Comparison of ENCODE assay signal across 8 mouse cellular contexts in the genomic region with DNA sequence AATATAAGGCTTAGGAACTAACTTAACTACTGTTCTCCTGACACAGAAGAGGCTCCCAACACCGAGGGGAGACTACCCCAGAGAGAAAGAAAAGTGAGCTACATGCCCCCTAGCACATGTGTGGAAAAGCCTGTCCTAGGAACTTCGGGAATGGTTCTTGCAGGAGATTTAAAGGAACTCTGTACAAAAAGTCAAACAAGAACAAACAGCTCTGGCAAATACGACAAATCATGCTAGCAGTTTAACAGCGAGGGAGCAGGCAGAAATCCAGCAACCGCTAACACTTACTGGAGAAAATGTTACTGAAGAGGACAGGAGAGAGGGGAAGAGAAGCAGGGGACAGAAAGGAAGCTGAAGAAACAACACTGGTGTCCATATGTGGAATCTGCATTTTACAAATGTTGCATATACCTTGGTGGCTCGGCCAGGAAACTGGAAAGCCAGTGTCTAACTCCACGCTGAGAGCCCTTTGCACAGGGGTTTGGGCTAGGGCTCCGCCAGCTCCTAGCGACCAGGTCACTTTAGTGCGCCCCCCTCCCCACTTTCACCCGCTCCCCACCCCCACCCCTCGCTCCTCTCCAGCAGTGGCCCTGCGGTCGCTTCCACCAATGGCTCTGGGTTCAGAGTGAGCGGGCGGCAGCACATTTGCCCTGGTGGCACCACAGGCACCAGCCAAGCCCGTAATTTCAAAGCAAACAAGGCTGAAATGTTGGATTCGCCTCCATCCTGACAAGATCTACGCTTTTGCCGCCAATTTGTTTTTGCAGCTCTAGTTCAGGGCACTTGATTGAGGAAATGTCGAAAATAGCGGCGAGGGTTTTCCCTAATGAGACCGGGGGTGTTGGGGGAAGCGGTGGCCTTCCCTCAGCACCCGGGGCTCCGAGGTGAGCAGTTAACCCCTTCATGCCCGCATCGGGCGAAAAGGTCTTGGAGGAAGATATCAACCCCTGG. TPM values are rescaled to one million over a fixed set of nuclear protein-coding genes. Genes with fewer than 3 reads are reported as not detected.
DNase-seq lines count a peak whose midpoint lies in the region; ATAC-seq and TF ChIP-seq lines count a peak whose summit lies in the region.

No protein-coding gene starts in this region.

- no peak overlapping the region for H3K9ac ChIP-seq in midbrain, postnatal 0 days (replicated peaks; ENCODE audit: low read length, poor library complexity, severe bottlenecking)
- peak overlapping the region; percentile 64 for H3K9ac ChIP-seq in limb, embryonic 11.5 days (ENCODE audit: low read length)
- no peak overlapping the region for H3K9ac ChIP-seq in stomach, embryonic 15.5 days

- TF ChIP-seq CTCF in midbrain, postnatal 0 days (IDR thresholded peaks at IDR 0.05) = no peak

- no peak for ATAC-seq in midbrain, postnatal 0 days (ENCODE audit: low FRiP score)
- peak; percentile 77 for ATAC-seq in limb, embryonic 11.5 days (ENCODE audit: insufficient number of reproducible peaks, low FRiP score, low TSS enrichment, low read depth)
- ATAC-seq in stomach, embryonic 15.5 days (ENCODE audit: insufficient read depth, low FRiP score, low read depth) = no peak; the same call in 1 of the 2 replicates

- DNase-seq in midbrain, embryonic 10.5 days (ENCODE audit: low spot score) = peak; percentile 59
- DNase-seq in midbrain, postnatal 0 days (ENCODE audit: low spot score) = no peak
- DNase-seq in forelimb bud, embryonic 11.5 days (ENCODE audit: low read depth, low spot score) = peak; percentile 52
- DNase-seq in limb, embryonic 11.5 days (ENCODE audit: low spot score) = peak; percentile 75
- no peak for DNase-seq in cerebellum, adult 9-11 months
- DNase-seq in ovary, adult 18-20 months (ENCODE audit: low spot score) = no peak
- no peak for DNase-seq in Muller cell, postnatal 12 days (ENCODE audit: inconsistent ontology term)

- no peak overlapping the region for H3K4me2 ChIP-seq in midbrain, postnatal 0 days (ENCODE audit: low read depth, low read length, poor library complexity, severe bottlenecking)
- peak overlapping the region; percentile 88 for H3K4me2 ChIP-seq in limb, embryonic 11.5 days (ENCODE audit: low read depth, severe bottlenecking)
- peak overlapping the region; percentile 60 for H3K4me2 ChIP-seq in stomach, embryonic 15.5 days

- WGBS in midbrain, embryonic 10.5 days = under 1% methylated on average over 30 of the region's 30 CpGs
- WGBS in midbrain, postnatal 0 days = under 1% methylated on average over 30 of the region's 30 CpGs
- WGBS in limb, embryonic 11.5 days = under 1% methylated on average over 30 of the region's 30 CpGs
- 2% methylated on average over 30 of the region's 30 CpGs for WGBS in stomach, embryonic 15.5 days

- peak overlapping the region; percentile 44 for H3K4me3 ChIP-seq in midbrain, embryonic 10.5 days
- H3K4me3 ChIP-seq in midbrain, postnatal 0 days (ENCODE audit: low read depth, low read length) = no peak overlapping the region
- H3K4me3 ChIP-seq in limb, embryonic 11.5 days (ENCODE audit: low read depth, low read length) = peak overlapping the region; percentile 41
- H3K4me3 ChIP-seq in stomach, embryonic 15.5 days (replicated peaks) = peak overlapping the region; percentile 30

- peaks cover 12% of the 10 kb centered on the region for H3K4me1 ChIP-seq in midbrain, embryonic 10.5 days
- no peaks in the 10 kb centered on the region for H3K4me1 ChIP-seq in midbrain, postnatal 0 days (ENCODE audit: insufficient read depth, low read length)
- H3K4me1 ChIP-seq in limb, embryonic 11.5 days (ENCODE audit: control insufficient read depth, insufficient read depth, low read length) = peaks cover 5% of the 10 kb centered on the region
- H3K4me1 ChIP-seq in stomach, embryonic 15.5 days = no peaks in the 10 kb centered on the region

- no peaks in the 10 kb centered on the region for H3K36me3 ChIP-seq in midbrain, embryonic 10.5 days
- H3K36me3 ChIP-seq in midbrain, postnatal 0 days (ENCODE audit: insufficient read depth, low read length) = no peaks in the 10 kb centered on the region
- H3K36me3 ChIP-seq in limb, embryonic 11.5 days (ENCODE audit: control insufficient read depth, insufficient read depth, low read length) = no peaks in the 10 kb centered on the region
- no peaks in the 10 kb centered on the region for H3K36me3 ChIP-seq in stomach, embryonic 15.5 days

- H3K9me3 ChIP-seq in midbrain, embryonic 10.5 days (replicated peaks) = no peaks in the 10 kb centered on the region
- no peaks in the 10 kb centered on the region for H3K9me3 ChIP-seq in midbrain, postnatal 0 days (ENCODE audit: low read length)
- no peaks in the 10 kb centered on the region for H3K9me3 ChIP-seq in limb, embryonic 11.5 days (ENCODE audit: control insufficient read depth, low read length)
- H3K9me3 ChIP-seq in stomach, embryonic 15.5 days = no peaks in the 10 kb centered on the region

- H3K27ac ChIP-seq in midbrain, embryonic 10.5 days (replicated peaks) = no peak overlapping the region
- no peak overlapping the region for H3K27ac ChIP-seq in midbrain, postnatal 0 days (ENCODE audit: low read depth, low read length)
- peak overlapping the region; percentile 76 for H3K27ac ChIP-seq in limb, embryonic 11.5 days (replicated peaks; ENCODE audit: low read depth, low read length)
- H3K27ac ChIP-seq in stomach, embryonic 15.5 days = peak overlapping the region; percentile 45; the same call in 1 of the 2 replicates

- H3K27me3 ChIP-seq in midbrain, embryonic 10.5 days (ENCODE audit: low read depth, poor library complexity, severe bottlenecking) = peaks cover 99% of the 10 kb centered on the region
- peaks cover 68% of the 10 kb centered on the region for H3K27me3 ChIP-seq in midbrain, postnatal 0 days (ENCODE audit: insufficient read depth, low read length)
- no peaks in the 10 kb centered on the region for H3K27me3 ChIP-seq in limb, embryonic 11.5 days (ENCODE audit: control insufficient read depth, insufficient read depth, low read length)
- peaks cover 16% of the 10 kb centered on the region; the same call in 1 of the 2 replicates for H3K27me3 ChIP-seq in stomach, embryonic 15.5 days (replicated peaks)

RNA-seq across cellular contexts. Expression of a gene that starts 8.5 kb away (rescaled TPM):
- not detected in 2 replicates for polyA plus RNA-seq in midbrain, embryonic 10.5 days (2016; fragmentation: Nextera tagmentation; extraction: Ambion mirVana)
- not detected in 2 replicates for total RNA-seq in midbrain, postnatal 0 days (2014; rRNA removed)
- polyA plus RNA-seq in midbrain, postnatal 0 days (2015; fragmentation: Nextera tagmentation; extraction: Ambion mirVana) = not detected in 2 replicates
- polyA plus RNA-seq in limb, embryonic 11.5 days (2014; fragmentation: Nextera tagmentation; extraction: Ambion mirVana) = 27.3 and 30.3 TPM in 2 replicates
- 9.4 and 9.8 TPM in 2 replicates for polyA plus RNA-seq in stomach, embryonic 15.5 days (2015; fragmentation: Nextera tagmentation; extraction: Ambion mirVana)

Comparison
In these comparisons a context has a peak if more than half of its experiments do, and no peak if none do; other contexts are left out.
1. DNase-seq: peak in midbrain, embryonic 10.5 days (single experiment), forelimb bud, embryonic 11.5 days (single experiment) and limb, embryonic 11.5 days (single experiment); none in midbrain, postnatal 0 days (single experiment), cerebellum, adult 9-11 months (single experiment), ovary, adult 18-20 months (single experiment) and Muller cell, postnatal 12 days (single experiment).
2. H3K27ac ChIP-seq: peak in limb, embryonic 11.5 days (single experiment) and stomach, embryonic 15.5 days (single experiment); none in midbrain, embryonic 10.5 days (single experiment) and midbrain, postnatal 0 days (single experiment).
3. RNA of a gene that starts 8.5 kb away (polyA plus RNA-seq): 27.3 to 30.3 TPM in limb, embryonic 11.5 days and 9.4 to 9.8 TPM in stomach, embryonic 15.5 days; not detected in midbrain, embryonic 10.5 days and not detected in midbrain, postnatal 0 days; every median in the first group is over 10 times any median in the second.